Mouse (Mus musculus) heart, adult 8-10 months (tissue): Measurements from ENCODE around the gene Ldb3. TPM values are rescaled to one million over a fixed set of nuclear protein-coding genes. Genes with fewer than 3 reads are reported as not detected.

Experiments used
- DNase-seq: peaks from one replicate; pipeline ENCODE4 v3.0.0; 2022; ENCODE audit warnings: low spot score
- total RNA-seq, 4 experiments: library from RNA; stranded (reverse); gene quantifications; 2 replicates each; pipeline ENCODE4 v1.2.4; 2022

Gene Ldb3
- total RNA-seq, 4 experiments from 2014 or later, result 1,077 to 1,246 (median 1,126) TPM

GRCm38 (mm10) chr14:34590743-34591675, 2.5 kb upstream of the Ldb3 start:
- no peak for DNase-seq

- no peak for DNase-seq
These were observed 1.6 kb upstream of the Ldb3 start for GRCm38 (mm10) chr14:34590017-34590570.

GRCm38 (mm10) chr14:34589185-34589713, 767 bp upstream of the Ldb3 start:
- DNase-seq, result no peak

- DNase-seq, result no peak
These were observed 477 bp downstream of the Ldb3 start for GRCm38 (mm10) chr14:34588005-34588404.

GRCm38 (mm10) chr14:34586871-34587270, 1.6 kb downstream of the Ldb3 start:
- DNase-seq, result no peak

- no peak for DNase-seq
These were observed 3.0 kb downstream of the Ldb3 start for GRCm38 (mm10) chr14:34585358-34586105.

- DNase-seq, result no peak
These were observed 5.6 kb downstream of the Ldb3 start for GRCm38 (mm10) chr14:34582740-34583427.

- no peak for DNase-seq
These were observed 11.6 kb downstream of the Ldb3 start for GRCm38 (mm10) chr14:34576858-34577257.

- peak; percentile 74 for DNase-seq
These were observed 14.4 kb downstream of the Ldb3 start for GRCm38 (mm10) chr14:34574068-34574467.

- no peak for DNase-seq
These were observed 15.1 kb downstream of the Ldb3 start for GRCm38 (mm10) chr14:34573348-34573913.

GRCm38 (mm10) chr14:34571610-34572387, 16.7 kb downstream of the Ldb3 start:
- no peak for DNase-seq

- no peak for DNase-seq
These were observed 17.6 kb downstream of the Ldb3 start for GRCm38 (mm10) chr14:34570903-34571302.

- DNase-seq, result peak; percentile 82
These were observed 18.2 kb downstream of the Ldb3 start for GRCm38 (mm10) chr14:34570294-34570693.

GRCm38 (mm10) chr14:34569534-34570194, 18.8 kb downstream of the Ldb3 start:
- DNase-seq, result no peak

GRCm38 (mm10) chr14:34568626-34569025, 19.9 kb downstream of the Ldb3 start:
- no peak for DNase-seq

- DNase-seq, result no peak
These were observed 20.8 kb downstream of the Ldb3 start for GRCm38 (mm10) chr14:34567697-34568096.

- DNase-seq, result no peak
These were observed 22.0 kb downstream of the Ldb3 start for GRCm38 (mm10) chr14:34566530-34566929.

- DNase-seq, result no peak
These were observed 22.8 kb downstream of the Ldb3 start for GRCm38 (mm10) chr14:34565711-34566110.

- no peak for DNase-seq
These were observed 23.8 kb downstream of the Ldb3 start for GRCm38 (mm10) chr14:34564646-34565045.

- DNase-seq, result no peak
These were observed 26.1 kb downstream of the Ldb3 start for GRCm38 (mm10) chr14:34562393-34562792.
